Mouse (Mus musculus): Measurements from ENCODE around the gene Gck.
A peak's percentile ranks its signal among the peaks of the same experiment; 100 is the strongest.

Gene Gck

GRCm38 (mm10) chr11:5879905-5880304 is 70.0 kb downstream of the Gck start:
- peak; percentile 49 to 77 for DNase-seq (ENCODE audit: inconsistent age in 2 of 2, low spot score in 1 of 2)

- no peak for DNase-seq (ENCODE audit: inconsistent age in 2 of 2, low spot score in 1 of 2)
Observed at GRCm38 (mm10) chr11:5878661-5879060, 71.2 kb downstream of the Gck start.

DNA sequence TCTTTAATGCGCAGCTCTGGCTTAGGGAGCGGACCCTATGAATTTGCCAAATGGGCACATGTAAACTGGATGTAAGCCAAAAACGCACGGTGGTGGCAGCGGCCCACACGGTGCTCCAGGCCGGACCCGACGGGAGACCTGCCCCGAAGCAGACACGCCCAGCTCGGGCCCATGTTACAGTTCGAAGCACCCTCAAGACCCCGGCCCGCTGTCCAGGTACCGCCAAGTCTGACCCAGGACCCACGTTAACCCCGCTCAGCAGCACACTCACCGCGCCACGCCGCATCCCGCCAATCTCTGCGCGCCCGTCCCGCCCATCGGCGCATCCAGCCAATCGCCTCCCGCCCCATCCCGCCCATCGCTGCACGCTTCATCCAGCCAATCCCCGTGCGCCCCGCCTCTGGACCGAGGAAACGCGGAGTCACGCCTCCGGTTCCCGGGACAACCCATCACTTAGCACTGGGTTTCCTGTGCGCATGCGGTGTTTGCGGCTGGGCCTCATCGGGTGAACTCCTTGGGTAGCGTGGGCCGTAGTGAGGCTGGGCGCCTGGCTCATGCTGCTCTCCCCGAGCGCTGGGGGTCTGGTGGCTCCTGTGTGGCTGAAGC is 71.9 kb downstream of the Gck start, which contains the start of gene Pold2:
TSS of gene Pold2 (minus strand) at position 372 of the 606 bp plus-strand sequence.
- DNase-seq (ENCODE audit: inconsistent age in 2 of 2, low spot score in 1 of 2), result peak; percentile 98

DNA sequence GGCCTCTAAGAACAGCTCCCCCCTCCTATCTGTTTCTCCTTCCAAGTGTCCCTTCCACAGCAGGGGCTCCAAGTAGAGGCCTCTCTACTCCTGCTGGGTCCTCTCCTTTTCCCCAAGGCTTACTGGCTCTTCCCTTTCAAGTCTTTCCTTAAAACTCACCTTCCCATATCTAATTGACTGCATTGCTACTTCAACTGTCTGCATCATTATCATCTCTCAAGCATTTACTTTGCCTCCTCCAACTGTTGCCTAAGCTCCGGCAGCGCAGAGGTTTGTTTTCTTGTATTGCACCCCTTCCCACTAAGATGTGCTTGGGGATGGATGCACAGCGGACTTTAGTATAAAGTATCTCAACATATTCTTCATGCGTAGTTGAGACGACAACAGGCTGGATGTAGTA is 72.5 kb downstream of the Gck start:
- peak in 1 of 2 experiments; percentile 62 for DNase-seq (ENCODE audit: inconsistent age in 2 of 2, low spot score in 1 of 2)

GRCm38 (mm10) chr11:5873192-5873591 is 76.7 kb downstream of the Gck start:
- peak in 1 of 2 experiments; percentile 51 for DNase-seq (ENCODE audit: inconsistent age in 2 of 2, low spot score in 1 of 2)

GRCm38 (mm10) chr11:5872707-5873106 is 77.2 kb downstream of the Gck start:
- DNase-seq (ENCODE audit: inconsistent age in 2 of 2, low spot score in 1 of 2), result peak; percentile 18 to 68

- peak in 1 of 2 experiments; percentile 42 for DNase-seq (ENCODE audit: inconsistent age in 2 of 2, low spot score in 1 of 2)
Observed at GRCm38 (mm10) chr11:5870069-5870468, 79.8 kb downstream of the Gck start.

DNA sequence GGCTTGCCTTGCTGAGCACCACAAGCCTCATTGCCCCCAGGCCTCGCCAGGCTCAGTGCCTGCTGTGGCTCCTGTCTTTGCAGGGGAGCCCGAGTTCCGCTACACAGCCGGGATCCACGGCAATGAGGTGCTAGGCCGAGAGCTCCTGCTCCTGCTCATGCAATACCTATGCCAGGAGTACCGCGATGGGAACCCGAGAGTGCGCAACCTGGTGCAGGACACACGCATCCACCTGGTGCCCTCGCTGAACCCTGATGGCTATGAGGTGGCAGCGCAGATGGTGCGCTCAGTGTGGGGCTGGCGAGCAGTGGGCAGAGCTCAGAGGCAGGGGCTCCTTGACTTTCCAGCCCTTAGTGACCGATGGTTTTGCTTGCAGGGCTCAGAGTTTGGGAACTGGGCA is 80.5 kb downstream of the Gck start:
- peak in 1 of 2 experiments; percentile 46 for DNase-seq (ENCODE audit: inconsistent age in 2 of 2, low spot score in 1 of 2)

GRCm38 (mm10) chr11:5868324-5868723 is 81.6 kb downstream of the Gck start:
- peak in 1 of 2 experiments; percentile 28 for DNase-seq (ENCODE audit: inconsistent age in 2 of 2, low spot score in 1 of 2)

GRCm38 (mm10) chr11:5867196-5867595 is 82.7 kb downstream of the Gck start:
- DNase-seq (ENCODE audit: inconsistent age in 2 of 2, low spot score in 1 of 2), result peak in 1 of 2 experiments; percentile 28

DNA sequence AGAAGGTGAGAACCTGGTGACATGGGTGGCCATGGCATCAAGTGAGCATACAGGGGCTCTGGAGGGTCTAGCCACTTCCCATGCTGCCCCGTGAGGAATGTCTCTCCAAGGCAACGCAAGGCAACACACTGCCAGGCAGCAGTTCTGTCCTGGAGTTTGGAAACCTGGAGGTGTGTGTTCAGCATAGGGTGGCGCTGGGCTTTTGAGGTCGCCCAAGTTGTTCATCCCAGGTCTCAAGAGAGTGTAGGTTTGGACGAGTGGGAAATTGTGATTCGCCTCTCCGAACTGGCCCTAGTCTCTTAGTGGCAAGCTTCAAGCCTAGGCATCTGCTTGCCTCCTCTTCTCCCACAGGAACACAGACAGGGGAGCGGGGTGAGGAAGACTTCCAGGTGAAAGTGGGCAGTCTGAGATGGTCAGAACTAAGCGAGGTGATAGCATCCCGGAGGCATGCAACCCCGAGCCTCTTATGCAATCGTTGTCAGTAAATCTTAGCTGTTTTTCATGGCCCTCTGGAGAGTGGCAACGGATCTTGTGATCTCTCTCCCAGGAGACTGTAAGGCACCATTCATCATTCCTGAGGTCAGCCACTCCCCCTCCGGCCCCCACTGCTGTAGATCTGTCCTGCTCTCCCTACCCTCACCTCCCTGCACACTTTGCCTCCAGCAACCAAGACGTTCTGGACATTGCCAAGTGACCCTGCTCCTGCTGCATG is 87.3 kb downstream of the Gck start:
- peak; percentile 91 to 96 for DNase-seq (ENCODE audit: inconsistent age in 2 of 2, low spot score in 1 of 2)

GRCm38 (mm10) chr11:5861678-5862393 is 88.0 kb downstream of the Gck start, which contains the start of gene Aebp1:
Gene Aebp1, plus strand, starts transcription at chr11:5861947.
- peak; percentile 92 to 96 for DNase-seq (ENCODE audit: inconsistent age in 2 of 2, low spot score in 1 of 2)

DNA sequence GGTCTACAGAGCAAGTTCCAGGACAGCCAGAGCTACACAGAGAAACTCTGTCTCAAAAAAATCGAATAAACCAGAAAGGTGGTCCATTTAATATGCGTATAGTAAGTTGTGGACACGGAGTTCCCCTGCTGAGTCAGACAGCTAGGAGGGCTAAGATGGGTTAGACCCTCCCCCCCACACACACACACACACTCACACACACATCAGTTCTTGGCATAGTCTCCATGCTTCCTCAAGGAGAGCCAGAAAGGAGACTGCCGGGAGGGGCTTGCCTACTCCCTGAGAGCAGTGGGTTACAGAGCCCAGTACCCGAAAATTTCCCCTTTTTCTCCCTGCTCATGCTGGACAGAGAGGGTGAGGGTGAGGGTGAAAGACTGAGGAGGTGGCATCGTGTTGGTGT is 89.2 kb downstream of the Gck start:
- peak; percentile 26 to 52 for DNase-seq (ENCODE audit: inconsistent age in 2 of 2, low spot score in 1 of 2)

DNA sequence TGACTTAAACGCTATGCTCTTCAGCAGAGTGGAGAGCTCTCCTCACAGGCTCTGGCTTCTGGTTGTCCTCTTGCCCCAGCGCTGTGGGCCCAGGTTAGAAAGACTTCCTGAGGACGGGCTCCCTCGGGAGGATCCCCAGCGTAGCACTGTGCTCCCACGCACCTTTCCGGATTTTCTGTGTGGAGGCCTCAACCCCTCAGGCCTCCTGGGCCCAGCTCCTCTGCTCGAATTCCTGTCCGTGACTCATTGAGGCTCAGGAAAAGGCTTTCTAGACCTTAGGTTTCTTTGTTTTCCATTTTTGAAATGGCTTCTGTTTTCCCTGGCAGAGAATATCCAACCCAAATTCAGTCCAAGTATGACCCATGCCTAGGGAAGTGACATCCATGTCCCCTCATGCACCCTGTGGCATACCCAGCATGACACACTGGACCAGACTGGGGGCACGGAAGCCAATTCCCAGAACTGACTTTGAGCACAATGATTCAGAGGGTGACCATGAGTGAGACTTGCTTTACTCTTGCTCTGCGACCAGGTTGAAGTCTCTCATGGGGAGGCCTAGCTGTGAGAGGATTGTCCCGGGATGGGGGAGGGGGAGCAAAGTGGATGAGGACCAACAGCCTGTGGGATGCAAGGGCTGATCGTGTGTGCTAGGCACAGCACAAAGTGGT is 89.9 kb downstream of the Gck start:
- peak; percentile 27 to 81 for DNase-seq (ENCODE audit: inconsistent age in 2 of 2, low spot score in 1 of 2)

GRCm38 (mm10) chr11:5858723-5859122 is 91.2 kb downstream of the Gck start:
- DNase-seq (ENCODE audit: inconsistent age in 2 of 2, low spot score in 1 of 2), result peak in 1 of 2 experiments; percentile 36

- DNase-seq (ENCODE audit: inconsistent age in 2 of 2, low spot score in 1 of 2), result peak in 1 of 2 experiments; percentile 19
Observed at GRCm38 (mm10) chr11:5856479-5857130, 93.3 kb downstream of the Gck start.

- peak; percentile 65 to 73 for DNase-seq (ENCODE audit: inconsistent age in 2 of 2, low spot score in 1 of 2)
Observed at GRCm38 (mm10) chr11:5855902-5856301, 94.0 kb downstream of the Gck start.

GRCm38 (mm10) chr11:5855481-5855880 is 94.4 kb downstream of the Gck start:
- no peak for DNase-seq (ENCODE audit: inconsistent age in 2 of 2, low spot score in 1 of 2)

GRCm38 (mm10) chr11:5852314-5852713 is 97.6 kb downstream of the Gck start:
- DNase-seq (ENCODE audit: inconsistent age in 2 of 2, low spot score in 1 of 2), result peak in 1 of 2 experiments; percentile 18

GRCm38 (mm10) chr11:5851021-5851736 is 98.7 kb downstream of the Gck start:
- DNase-seq (ENCODE audit: inconsistent age in 2 of 2, low spot score in 1 of 2), result peak in 1 of 2 experiments; percentile 33

All from adrenal gland, adult (tissue).